Mouse (Mus musculus): ENCODE results near the gene Mtm1. TPM values are rescaled to one million over a fixed set of nuclear protein-coding genes. Genes with fewer than 3 reads are reported as not detected.

Gene Mtm1
- polyA plus RNA-seq, 1 experiment from 2014 or later = 5.4 TPM

- no peak overlapping the region for H3K27ac ChIP-seq
- no peaks in the 10 kb centered on the region for H3K27me3 ChIP-seq (ENCODE audit: insufficient read depth, low read length)
- no peaks in the 10 kb centered on the region for H3K9me3 ChIP-seq (replicated peaks; ENCODE audit: low read length)
- no peak for TF ChIP-seq CTCF (IDR thresholded peaks at IDR 0.05; ENCODE audit: low read depth)
- no peaks in the 10 kb centered on the region for H3K4me1 ChIP-seq (replicated peaks; ENCODE audit: insufficient read depth, low read length)
- DNase-seq (ENCODE audit: low spot score) (no peak), ATAC-seq (replicated peaks; ENCODE audit: low FRiP score, low read depth) (no peak)
- H3K36me3 ChIP-seq (ENCODE audit: insufficient read depth, low read length) = no peaks in the 10 kb centered on the region
- H3K9ac ChIP-seq (ENCODE audit: low read depth, low read length) = no peak overlapping the region
- 72% methylated on average over 3 of the region's 3 CpGs for WGBS
- no peak overlapping the region for H3K4me3 ChIP-seq (replicated peaks; ENCODE audit: low read depth, low read length)
- H3K4me2 ChIP-seq (ENCODE audit: low read length) = no peak overlapping the region
Measured at GRCm38 (mm10) chrX:71220896-71221295, 10.3 kb downstream of the Mtm1 start.

- H3K9me3 ChIP-seq (replicated peaks; ENCODE audit: low read length) = no peaks in the 10 kb centered on the region
- no peak overlapping the region for H3K27ac ChIP-seq
- ATAC-seq (replicated peaks; ENCODE audit: low FRiP score, low read depth) = no peak
- no peak for DNase-seq (ENCODE audit: low spot score)
- no peaks in the 10 kb centered on the region for H3K4me1 ChIP-seq (replicated peaks; ENCODE audit: insufficient read depth, low read length)
- no peak for TF ChIP-seq CTCF (IDR thresholded peaks at IDR 0.05; ENCODE audit: low read depth)
- H3K4me3 ChIP-seq (replicated peaks; ENCODE audit: low read depth, low read length) = no peak overlapping the region
- H3K36me3 ChIP-seq (ENCODE audit: insufficient read depth, low read length) = no peaks in the 10 kb centered on the region
- no peak overlapping the region for H3K9ac ChIP-seq (ENCODE audit: low read depth, low read length)
- no peak overlapping the region for H3K4me2 ChIP-seq (ENCODE audit: low read length)
- no peaks in the 10 kb centered on the region for H3K27me3 ChIP-seq (ENCODE audit: insufficient read depth, low read length)
- WGBS = 87% methylated on average over 4 of the region's 4 CpGs
Measured at GRCm38 (mm10) chrX:71222648-71223408, 12.3 kb downstream of the Mtm1 start.

- WGBS = 74% methylated on average over 5 of the region's 5 CpGs
Measured at GRCm38 (mm10) chrX:71226881-71227280, 16.3 kb downstream of the Mtm1 start.

GRCm38 (mm10) chrX:71228200-71228599 lies 17.6 kb downstream of the Mtm1 start:
- WGBS = 62% methylated on average over 3 of the region's 3 CpGs
- no peak overlapping the region for H3K4me2 ChIP-seq (ENCODE audit: low read length)
- no peaks in the 10 kb centered on the region for H3K27me3 ChIP-seq (ENCODE audit: insufficient read depth, low read length)
- DNase-seq (ENCODE audit: low spot score) = no peak
- H3K4me3 ChIP-seq (replicated peaks; ENCODE audit: low read depth, low read length) = no peak overlapping the region
- no peak for ATAC-seq (replicated peaks; ENCODE audit: low FRiP score, low read depth)
- no peak overlapping the region for H3K9ac ChIP-seq (ENCODE audit: low read depth, low read length)
- no peak overlapping the region for H3K27ac ChIP-seq
- no peak for TF ChIP-seq CTCF (IDR thresholded peaks at IDR 0.05; ENCODE audit: low read depth)
- H3K9me3 ChIP-seq (replicated peaks; ENCODE audit: low read length) = no peaks in the 10 kb centered on the region
- no peaks in the 10 kb centered on the region for H3K36me3 ChIP-seq (ENCODE audit: insufficient read depth, low read length)
- no peaks in the 10 kb centered on the region for H3K4me1 ChIP-seq (replicated peaks; ENCODE audit: insufficient read depth, low read length)

More at GRCm38 (mm10) chrX:71226881-71227280, 16.3 kb downstream of the Mtm1 start:
- no peaks in the 10 kb centered on the region for H3K27me3 ChIP-seq (ENCODE audit: insufficient read depth, low read length)
- DNase-seq (ENCODE audit: low spot score) (no peak), ATAC-seq (replicated peaks; ENCODE audit: low FRiP score, low read depth) (no peak)
- H3K9ac ChIP-seq (ENCODE audit: low read depth, low read length) = no peak overlapping the region
- TF ChIP-seq CTCF (IDR thresholded peaks at IDR 0.05; ENCODE audit: low read depth) = no peak
- H3K4me3 ChIP-seq (replicated peaks; ENCODE audit: low read depth, low read length) = no peak overlapping the region
- no peaks in the 10 kb centered on the region for H3K9me3 ChIP-seq (replicated peaks; ENCODE audit: low read length)
- H3K4me1 ChIP-seq (replicated peaks; ENCODE audit: insufficient read depth, low read length) = no peaks in the 10 kb centered on the region
- H3K36me3 ChIP-seq (ENCODE audit: insufficient read depth, low read length) = no peaks in the 10 kb centered on the region
- no peak overlapping the region for H3K4me2 ChIP-seq (ENCODE audit: low read length)
- H3K27ac ChIP-seq = no peak overlapping the region

GRCm38 (mm10) chrX:71230847-71231246 lies 20.3 kb downstream of the Mtm1 start:
- no peak overlapping the region for H3K4me2 ChIP-seq (ENCODE audit: low read length)
- WGBS = 81% methylated on average over 2 of the region's 2 CpGs

GRCm38 (mm10) chrX:71256422-71256821 lies 45.9 kb downstream of the Mtm1 start:
- TF ChIP-seq CTCF (IDR thresholded peaks at IDR 0.05; ENCODE audit: low read depth) = no peak
- H3K36me3 ChIP-seq (ENCODE audit: insufficient read depth, low read length) = no peaks in the 10 kb centered on the region
- no peak overlapping the region for H3K9ac ChIP-seq (ENCODE audit: low read depth, low read length)
- H3K4me3 ChIP-seq (replicated peaks; ENCODE audit: low read depth, low read length) = no peak overlapping the region
- H3K27ac ChIP-seq = no peak overlapping the region
- no peak overlapping the region for H3K4me2 ChIP-seq (ENCODE audit: low read length)
- no peaks in the 10 kb centered on the region for H3K9me3 ChIP-seq (replicated peaks; ENCODE audit: low read length)
- WGBS = 84% methylated on average over 1 of the region's 1 CpGs
- H3K27me3 ChIP-seq (ENCODE audit: insufficient read depth, low read length) = no peaks in the 10 kb centered on the region
- no peaks in the 10 kb centered on the region for H3K4me1 ChIP-seq (replicated peaks; ENCODE audit: insufficient read depth, low read length)
- no peak for ATAC-seq (replicated peaks; ENCODE audit: low FRiP score, low read depth)
- no peak for DNase-seq (ENCODE audit: low spot score)

More at GRCm38 (mm10) chrX:71230847-71231246, 20.3 kb downstream of the Mtm1 start:
- Histone ChIP-seq H3K4me1 (replicated peaks; ENCODE audit: insufficient read depth, low read length) (no peaks in the 10 kb centered on the region), H3K27me3 (ENCODE audit: insufficient read depth, low read length) (no peaks in the 10 kb centered on the region), H3K9me3 (replicated peaks; ENCODE audit: low read length) (no peaks in the 10 kb centered on the region), H3K9ac (ENCODE audit: low read depth, low read length) (no peak overlapping the region), H3K27ac (no peak overlapping the region), H3K36me3 (ENCODE audit: insufficient read depth, low read length) (no peaks in the 10 kb centered on the region), H3K4me3 (replicated peaks; ENCODE audit: low read depth, low read length) (no peak overlapping the region)
- DNase-seq (ENCODE audit: low spot score) (no peak), ATAC-seq (replicated peaks; ENCODE audit: low FRiP score, low read depth) (no peak)
- TF ChIP-seq CTCF (IDR thresholded peaks at IDR 0.05; ENCODE audit: low read depth) = no peak
